Mouse (Mus musculus) C2C12 (cell line): Measurements from ENCODE around the gene Rangrf. TPM values are rescaled to one million over a fixed set of nuclear protein-coding genes. Genes with fewer than 3 reads are reported as not detected.
"Not testable (repeated sequence)": the region's sequence is repeated elsewhere in the genome, so short reads cannot be mapped to it uniquely, and the experiment has no call there.

Experiments
- H3K27me3 ChIP-seq: one replicate; pipeline ENCODE4 v1.6.1; 2011; ENCODE audit not compliant: control insufficient read depth, insufficient read depth, insufficient read length
- H3K36me3 ChIP-seq: one replicate; pipeline ENCODE4 v1.6.1; 2011; ENCODE audit not compliant: control insufficient read depth, insufficient read depth
- H3K4me3 ChIP-seq: one replicate; pipeline ENCODE4 v1.5.1; 2011; ENCODE audit warnings: mild to moderate bottlenecking, control low read depth; ENCODE audit not compliant: poor library complexity, insufficient read depth, severe bottlenecking
- H3K79me2 ChIP-seq: one replicate; pipeline ENCODE4 v1.6.1; 2011; ENCODE audit not compliant: control insufficient read depth, insufficient read depth
- H3K79me3 ChIP-seq: one replicate; pipeline ENCODE4 v1.6.1; 2011; ENCODE audit warnings: low read depth, control low read depth
- H3ac ChIP-seq: one replicate; pipeline ENCODE3; 2011; ENCODE audit warnings: low read depth; ENCODE audit not compliant: control insufficient read depth, insufficient read length
- CEBPB ChIP-seq: IDR thresholded peaks from one replicate; pipeline ENCODE4 v1.6.1; 2011; ENCODE audit warnings: low read depth, mild to moderate bottlenecking, control low read depth, moderate library complexity
- CTCF ChIP-seq: IDR thresholded peaks from one replicate; pipeline ENCODE4 v1.5.1; 2011; ENCODE audit not compliant: control insufficient read depth, insufficient read depth, insufficient read length
- FOSL1 ChIP-seq: IDR thresholded peaks from one replicate; pipeline ENCODE4 v1.8.0; 2011; ENCODE audit warnings: mild to moderate bottlenecking, low read length; ENCODE audit not compliant: poor library complexity, insufficient read depth, severe bottlenecking
- MAX ChIP-seq: IDR thresholded peaks from one replicate; pipeline ENCODE4 v1.6.1; 2011; ENCODE audit warnings: mild to moderate bottlenecking, control low read depth
- MYOD1 ChIP-seq: IDR thresholded peaks from one replicate; pipeline ENCODE4 v1.6.1; 2011; ENCODE audit warnings: low read depth; ENCODE audit not compliant: control insufficient read depth, insufficient read length
- MYOG ChIP-seq: IDR thresholded peaks from one replicate; pipeline ENCODE4 v1.6.1; 2011; ENCODE audit not compliant: control insufficient read depth, insufficient read length; ENCODE audit errors: extremely low read depth
- USF1 ChIP-seq: IDR thresholded peaks from one replicate; pipeline ENCODE4 v1.6.1; 2011; ENCODE audit warnings: low read depth, mild to moderate bottlenecking, control low read depth, moderate library complexity
- polyA plus RNA-seq: library from polyadenylated mRNA; unstranded; fragments of >200 nt; fragmentation: generic; extraction: Trizol; gene quantifications from one replicate; pipeline ENCODE4 v1.2.1, GENCODE M21; 2012; ENCODE audit warnings: missing spikeins

Rangrf gene
- polyA plus RNA-seq, 1 experiment = 76.2 TPM

- Histone ChIP-seq H3K79me2 (no peaks in the 10 kb centered on the region), H3K79me3 (no peaks in the 10 kb centered on the region), H3ac (no peak overlapping the region), H3K27me3 (no peaks in the 10 kb centered on the region), H3K4me3 (no peak overlapping the region), H3K36me3 (no peaks in the 10 kb centered on the region)
- TF ChIP-seq MYOG (no peak), CEBPB (no peak), CTCF (no peak), USF1 (no peak)
These were observed 32.3 kb downstream of the Rangrf start for GRCm38 (mm10) chr11:68942731-68943130.

- Histone ChIP-seq H3K27me3 (no peaks in the 10 kb centered on the region), H3K4me3 (no peak overlapping the region), H3ac (peak overlapping the region; percentile 13), H3K79me3 (no peaks in the 10 kb centered on the region), H3K36me3 (no peaks in the 10 kb centered on the region), H3K79me2 (no peaks in the 10 kb centered on the region)
- TF ChIP-seq MAX (no peak), CEBPB (no peak), CTCF (no peak), MYOG (no peak), MYOD1 (no peak), USF1 (no peak), FOSL1 (no peak)
These were observed 34.5 kb downstream of the Rangrf start for GRCm38 (mm10) chr11:68940516-68940915.

DNA sequence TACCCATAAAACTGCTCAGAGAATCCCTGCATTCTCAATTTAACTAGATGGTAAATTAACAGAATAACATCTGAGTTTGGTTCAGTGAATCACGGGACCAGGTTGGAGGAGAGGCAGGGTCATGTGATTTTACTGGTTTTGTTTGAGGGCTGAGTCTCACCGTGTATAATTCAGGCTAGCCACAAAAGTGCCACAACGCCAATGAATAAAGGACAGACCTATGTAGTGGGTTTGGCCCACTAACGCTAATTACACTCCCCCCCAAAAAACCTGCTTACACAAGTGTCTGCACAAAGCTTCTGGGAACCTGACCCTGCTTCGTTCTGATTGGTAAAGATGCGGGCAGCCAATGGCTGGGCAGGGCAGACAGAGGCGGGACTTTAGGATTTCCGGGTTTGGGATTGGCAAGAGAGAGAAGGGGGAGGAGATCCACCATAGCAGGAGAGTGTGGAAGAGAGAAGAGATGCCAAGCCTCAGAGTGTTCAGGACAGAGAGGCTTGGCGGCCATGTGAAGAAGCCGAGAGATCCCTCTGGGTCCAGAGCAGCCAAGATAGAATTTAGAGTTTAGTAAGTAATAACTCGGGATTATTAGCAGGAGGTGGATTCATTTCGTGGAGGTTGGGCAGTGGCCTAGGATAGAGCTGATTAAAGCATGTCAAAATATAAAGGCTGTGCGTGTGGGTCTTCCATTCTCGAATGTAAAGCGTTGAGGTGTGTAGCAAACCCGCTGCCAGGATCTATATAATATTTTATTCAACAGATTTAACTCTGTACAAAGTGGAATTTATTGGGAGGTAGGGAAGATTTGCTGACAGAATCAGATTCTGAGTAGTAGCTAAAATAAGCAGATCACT is 35.3 kb downstream of the Rangrf start:
- no peaks in the 10 kb centered on the region for H3K79me2 ChIP-seq
- H3K27me3 ChIP-seq = no peaks in the 10 kb centered on the region
- peak; percentile 65 for TF ChIP-seq USF1
- no peak for TF ChIP-seq CEBPB
- TF ChIP-seq MYOD1 = no peak
- no peaks in the 10 kb centered on the region for H3K79me3 ChIP-seq
- H3K36me3 ChIP-seq = no peaks in the 10 kb centered on the region
- peak overlapping the region; percentile 12 for H3ac ChIP-seq
- peak overlapping the region; percentile 15 for H3K4me3 ChIP-seq

- H3ac ChIP-seq = not testable (repeated sequence)
These were observed 38.0 kb downstream of the Rangrf start for GRCm38 (mm10) chr11:68936951-68937350.

DNA sequence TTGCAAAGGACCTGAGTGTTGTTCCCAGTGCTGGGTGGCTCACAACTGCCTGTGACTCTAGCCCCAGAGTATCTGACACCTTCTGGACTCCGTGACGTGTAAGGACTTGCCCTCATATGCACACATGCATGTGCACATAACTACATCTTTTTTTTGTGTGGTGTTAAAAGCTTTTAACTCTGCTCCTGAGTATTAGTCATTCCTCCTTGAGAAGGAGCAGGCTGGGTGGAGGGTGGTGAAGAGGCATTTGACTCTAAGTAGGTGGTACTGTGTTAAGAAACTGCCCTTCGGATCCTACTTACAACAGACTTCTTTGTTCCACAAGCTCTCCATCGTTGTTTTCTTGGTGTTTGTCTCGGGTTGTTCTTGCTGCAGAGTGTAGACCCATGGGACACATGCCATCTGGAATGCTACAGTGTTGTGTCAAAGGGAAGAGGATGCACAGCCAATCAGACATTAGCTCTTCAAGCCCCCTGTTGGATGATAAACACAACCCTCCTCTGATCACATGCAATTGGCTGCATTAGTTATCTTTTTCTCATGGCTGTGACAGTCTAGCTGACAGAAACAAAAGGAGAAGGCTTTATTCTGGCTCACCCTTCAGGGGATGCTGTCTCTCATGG is 41.0 kb downstream of the Rangrf start:
- Histone ChIP-seq H3K79me3 (no peaks in the 10 kb centered on the region), H3K36me3 (no peaks in the 10 kb centered on the region), H3K79me2 (no peaks in the 10 kb centered on the region), H3K27me3 (no peaks in the 10 kb centered on the region), H3ac (no peak overlapping the region), H3K4me3 (no peak overlapping the region)
- TF ChIP-seq MYOD1 = no peak

More at GRCm38 (mm10) chr11:68936951-68937350, 38.0 kb downstream of the Rangrf start:
- H3K36me3 ChIP-seq, H3K27me3 ChIP-seq, H3K4me3 ChIP-seq, H3K79me2 ChIP-seq, H3K79me3 ChIP-seq: not testable (repeated sequence)

- Histone ChIP-seq H3K36me3 (no peaks in the 10 kb centered on the region), H3K79me3 (no peaks in the 10 kb centered on the region), H3K79me2 (no peaks in the 10 kb centered on the region), H3K27me3 (peaks cover 12% of the 10 kb centered on the region), H3ac (no peak overlapping the region), H3K4me3 (no peak overlapping the region)
- TF ChIP-seq MAX (no peak), CTCF (no peak), MYOG (no peak), USF1 (no peak)
These were observed 45.0 kb downstream of the Rangrf start for GRCm38 (mm10) chr11:68929947-68930346.
